Mouse (Mus musculus) ovary, postnatal 10 days (tissue): Measurements from ENCODE around the gene Gm10959.
"Not testable (repeated sequence)": the region's sequence is repeated elsewhere in the genome, so short reads cannot be mapped to it uniquely, and the experiment has no call there.

Source experiments
- DNase-seq: peaks from one replicate; pipeline ENCODE4 v3.0.0; 2022; ENCODE audit warnings: low spot score

Gm10959 gene

GRCm38 (mm10) chr3:122919260-122919659 is at the start of gene Gm10959:
Gene Gm10959, minus strand, starts transcription at chr3:122919360.
- no peak for DNase-seq

- no peak for DNase-seq
These were observed 49.2 kb upstream of the Gm10959 start for GRCm38 (mm10) chr3:122968391-122968790.

GRCm38 (mm10) chr3:122964301-122964700 is 45.1 kb upstream of the Gm10959 start:
- no peak for DNase-seq

GRCm38 (mm10) chr3:122950129-122950528 is 31.0 kb upstream of the Gm10959 start:
- DNase-seq: no peak

- DNase-seq: no peak
These were observed 24.3 kb upstream of the Gm10959 start for GRCm38 (mm10) chr3:122943387-122943890.

- no peak for DNase-seq
These were observed 20.1 kb upstream of the Gm10959 start for GRCm38 (mm10) chr3:122939215-122939614.

- DNase-seq: not testable (repeated sequence)
These were observed 18.0 kb upstream of the Gm10959 start for GRCm38 (mm10) chr3:122937176-122937575.

GRCm38 (mm10) chr3:122932466-122932865 is 13.3 kb upstream of the Gm10959 start:
- DNase-seq: no peak

GRCm38 (mm10) chr3:122929723-122930122 is 10.6 kb upstream of the Gm10959 start:
- no peak for DNase-seq

- DNase-seq: peak; percentile 95
These were observed 5.1 kb upstream of the Gm10959 start, which contains the start of gene 1810037I17Rik for GRCm38 (mm10) chr3:122924009-122924914. Gene 1810037I17Rik, plus strand, starts transcription at chr3:122924203.

GRCm38 (mm10) chr3:122923147-122923546 is 4.0 kb upstream of the Gm10959 start:
- DNase-seq: no peak

GRCm38 (mm10) chr3:122921676-122922527 is 2.7 kb upstream of the Gm10959 start:
- DNase-seq: no peak

GRCm38 (mm10) chr3:122920572-122921435 is 1.6 kb upstream of the Gm10959 start:
- DNase-seq: no peak

- DNase-seq: no peak
These were observed 488 bp downstream of the Gm10959 start for GRCm38 (mm10) chr3:122918672-122919071.

GRCm38 (mm10) chr3:122916191-122916680 is 2.9 kb downstream of the Gm10959 start:
- DNase-seq: no peak

GRCm38 (mm10) chr3:122915493-122915892 is 3.7 kb downstream of the Gm10959 start:
- DNase-seq: no peak

- DNase-seq: no peak
These were observed 11.3 kb downstream of the Gm10959 start for GRCm38 (mm10) chr3:122907841-122908240.

- no peak for DNase-seq
These were observed 15.3 kb downstream of the Gm10959 start for GRCm38 (mm10) chr3:122903746-122904433.

GRCm38 (mm10) chr3:122898254-122898653 is 20.9 kb downstream of the Gm10959 start:
- no peak for DNase-seq

- DNase-seq: no peak
These were observed 23.9 kb downstream of the Gm10959 start for GRCm38 (mm10) chr3:122895189-122895731.
